Mouse (Mus musculus) fibroblast of lung, adult 2 months (primary cell): ENCODE results near the gene Robo1.
A peak's percentile ranks its signal among the peaks of the same experiment; 100 is the strongest.

Source experiments
- DNase-seq: peaks from one replicate; pipeline ENCODE4 v3.0.0-alpha.2; 2011; ENCODE audit warnings: low read depth

Robo1 gene

GRCm38 (mm10) chr16:72678947-72679558 lies 370.9 kb downstream of the Robo1 start:
- DNase-seq = no peak

GRCm38 (mm10) chr16:72685604-72686479 lies 377.7 kb downstream of the Robo1 start:
- DNase-seq = no peak

- DNase-seq = no peak
These were observed 378.5 kb downstream of the Robo1 start for GRCm38 (mm10) chr16:72686480-72687053.

GRCm38 (mm10) chr16:72687651-72688050 lies 379.5 kb downstream of the Robo1 start:
- DNase-seq = no peak

GRCm38 (mm10) chr16:72688185-72688681 lies 380.1 kb downstream of the Robo1 start:
- DNase-seq = no peak

- no peak for DNase-seq
These were observed 383.8 kb downstream of the Robo1 start for GRCm38 (mm10) chr16:72691909-72692308.

- DNase-seq = no peak
These were observed 385.6 kb downstream of the Robo1 start for GRCm38 (mm10) chr16:72693446-72694274.

GRCm38 (mm10) chr16:72694787-72695186 lies 386.7 kb downstream of the Robo1 start:
- no peak for DNase-seq

- DNase-seq = no peak
These were observed 391.3 kb downstream of the Robo1 start for GRCm38 (mm10) chr16:72699238-72700006.

GRCm38 (mm10) chr16:72700297-72700696 lies 392.2 kb downstream of the Robo1 start:
- DNase-seq = no peak

- DNase-seq = no peak
These were observed 395.4 kb downstream of the Robo1 start for GRCm38 (mm10) chr16:72703486-72703885.

- DNase-seq = no peak
These were observed 397.7 kb downstream of the Robo1 start for GRCm38 (mm10) chr16:72705851-72706250.

GRCm38 (mm10) chr16:72708526-72708925 lies 400.4 kb downstream of the Robo1 start:
- peak; percentile 53 for DNase-seq

GRCm38 (mm10) chr16:72717118-72717802 lies 409.2 kb downstream of the Robo1 start:
- DNase-seq = no peak

- DNase-seq = no peak
These were observed 411.0 kb downstream of the Robo1 start for GRCm38 (mm10) chr16:72719063-72719462.

GRCm38 (mm10) chr16:72720979-72721378 lies 412.9 kb downstream of the Robo1 start:
- DNase-seq = no peak

GRCm38 (mm10) chr16:72721713-72722481 lies 413.8 kb downstream of the Robo1 start:
- DNase-seq = peak; percentile 28

- DNase-seq = no peak
These were observed 426.1 kb downstream of the Robo1 start for GRCm38 (mm10) chr16:72734234-72734633.

- no peak for DNase-seq
These were observed 427.1 kb downstream of the Robo1 start for GRCm38 (mm10) chr16:72735175-72735574.

- DNase-seq = no peak
These were observed 427.5 kb downstream of the Robo1 start for GRCm38 (mm10) chr16:72735588-72735987.
